Mouse (Mus musculus) heart, embryonic 13.5 days (tissue): ENCODE measurements around the gene Dnase1. TPM values are rescaled to one million over a fixed set of nuclear protein-coding genes. Genes with fewer than 3 reads are reported as not detected.

Experiments used
- ATAC-seq: fragments of 200-750 bp; cut with Nextera tagmentation; 2 replicates; pipeline ENCODE4 v1.8.0; 2017; ENCODE audit warnings: moderate TSS enrichment; ENCODE audit not compliant: insufficient number of reproducible peaks, low FRiP score, low TSS enrichment; ENCODE audit errors: extremely low read depth
- H3K27ac ChIP-seq: fragments of 300-500 bp; sonication (generic); replicated peaks from 2 replicates; pipeline ENCODE4 v1.5.1; 2015; ENCODE audit warnings: moderate library complexity, mild to moderate bottlenecking, inconsistent platforms
- H3K27me3 ChIP-seq: fragments of 300-500 bp; sonication (generic); replicated peaks from 2 replicates; pipeline ENCODE4 v1.6.1; 2015; ENCODE audit warnings: mild to moderate bottlenecking, inconsistent platforms
- H3K36me3 ChIP-seq: fragments of 300-500 bp; sonication (generic); 2 replicates; pipeline ENCODE4 v1.6.1; 2015; ENCODE audit warnings: mild to moderate bottlenecking, inconsistent platforms
- H3K4me1 ChIP-seq: fragments of 300-500 bp; sonication (generic); 2 replicates; pipeline ENCODE4 v1.6.1; 2015; ENCODE audit warnings: inconsistent platforms
- H3K4me2 ChIP-seq: fragments of 300-500 bp; sonication (generic); 2 replicates; pipeline ENCODE4 v1.6.1; 2015; ENCODE audit warnings: inconsistent platforms, mild to moderate bottlenecking, moderate library complexity
- H3K4me3 ChIP-seq: fragments of 300-500 bp; sonication (generic); 2 replicates; pipeline ENCODE4 v1.5.1; 2015; ENCODE audit warnings: moderate library complexity, mild to moderate bottlenecking, inconsistent platforms
- H3K9ac ChIP-seq: fragments of 300-500 bp; sonication (generic); 2 replicates; pipeline ENCODE4 v1.6.1; 2015; ENCODE audit warnings: inconsistent platforms, mild to moderate bottlenecking, moderate library complexity
- H3K9me3 ChIP-seq: fragments of 300-500 bp; sonication (generic); 2 replicates; pipeline ENCODE4 v1.6.1; 2016; ENCODE audit warnings: inconsistent platforms
- WGBS: fragments of 180-500 bp; shearing (Covaris S2); methylation state at CpG from one replicate; pipeline ENCODE4 v1.1.7; 2015; ENCODE audit warnings: mixed read lengths; 5-methylcytosine and 5-hydroxymethylcytosine counted together
- polyA plus RNA-seq: library from polyadenylated mRNA; unstranded; fragments of >200 nt; fragmentation: Nextera tagmentation; extraction: Ambion mirVana; gene quantifications from 2 replicates; pipeline ENCODE4 v1.2.1, GENCODE M21; 2015

Dnase1 gene
- polyA plus RNA-seq, 1 experiment from 2014 or later = 3.5 TPM

- no peak for ATAC-seq
- Histone ChIP-seq H3K9me3 (no peaks in the 10 kb centered on the region), H3K9ac (no peak overlapping the region), H3K27ac (no peak overlapping the region), H3K4me1 (peaks cover 6% of the 10 kb centered on the region), H3K27me3 (no peaks in the 10 kb centered on the region), H3K36me3 (no peaks in the 10 kb centered on the region), H3K4me3 (no peak overlapping the region), H3K4me2 (no peak overlapping the region)
- WGBS = 73% methylated on average over 5 of the region's 5 CpGs
Measured at GRCm38 (mm10) chr16:4029371-4029841, 7.3 kb upstream of the Dnase1 start.

- Histone ChIP-seq H3K9ac (no peak overlapping the region), H3K4me1 (peaks cover 7% of the 10 kb centered on the region), H3K36me3 (no peaks in the 10 kb centered on the region), H3K27ac (no peak overlapping the region), H3K4me3 (no peak overlapping the region), H3K4me2 (no peak overlapping the region), H3K27me3 (no peaks in the 10 kb centered on the region), H3K9me3 (no peaks in the 10 kb centered on the region)
- no peak for ATAC-seq
- 87% methylated on average over 10 of the region's 10 CpGs for WGBS
Measured at GRCm38 (mm10) chr16:4030501-4030900, 6.2 kb upstream of the Dnase1 start.

- 61% methylated on average over 5 of the region's 6 CpGs for WGBS
- Histone ChIP-seq H3K9ac (no peak overlapping the region), H3K4me1 (peaks cover 7% of the 10 kb centered on the region), H3K27ac (no peak overlapping the region), H3K4me3 (no peak overlapping the region), H3K9me3 (no peaks in the 10 kb centered on the region), H3K36me3 (peaks cover 7% of the 10 kb centered on the region; the same call in 1 of the 2 replicates), H3K4me2 (no peak overlapping the region), H3K27me3 (no peaks in the 10 kb centered on the region)
- ATAC-seq = no peak
Measured at GRCm38 (mm10) chr16:4031441-4032274, 5.1 kb upstream of the Dnase1 start.

GRCm38 (mm10) chr16:4032341-4032748 is 4.4 kb upstream of the Dnase1 start:
- no peaks in the 10 kb centered on the region for H3K27me3 ChIP-seq
- H3K4me2 ChIP-seq = no peak overlapping the region
- H3K9me3 ChIP-seq = no peaks in the 10 kb centered on the region
- no peak overlapping the region for H3K4me3 ChIP-seq
- H3K4me1 ChIP-seq = peaks cover 7% of the 10 kb centered on the region
- peaks cover 14% of the 10 kb centered on the region for H3K36me3 ChIP-seq
- no peak for ATAC-seq
- H3K9ac ChIP-seq = no peak overlapping the region
- WGBS = 66% methylated on average over 6 of the region's 6 CpGs
- H3K27ac ChIP-seq = no peak overlapping the region

- H3K4me2 ChIP-seq = no peak overlapping the region
Measured at GRCm38 (mm10) chr16:4033971-4034370, 2.8 kb upstream of the Dnase1 start.

GRCm38 (mm10) chr16:4034476-4034875 is 2.3 kb upstream of the Dnase1 start:
- no peak for ATAC-seq
- Histone ChIP-seq H3K27ac (no peak overlapping the region), H3K4me2 (no peak overlapping the region), H3K4me1 (peaks cover 7% of the 10 kb centered on the region), H3K27me3 (no peaks in the 10 kb centered on the region), H3K4me3 (no peak overlapping the region), H3K9me3 (no peaks in the 10 kb centered on the region), H3K9ac (no peak overlapping the region; the same call in 1 of the 2 replicates), H3K36me3 (peaks cover 36% of the 10 kb centered on the region)
- 89% methylated on average over 3 of the region's 3 CpGs for WGBS

More at GRCm38 (mm10) chr16:4033971-4034370, 2.8 kb upstream of the Dnase1 start:
- H3K27ac ChIP-seq = no peak overlapping the region
- H3K9me3 ChIP-seq = no peaks in the 10 kb centered on the region
- H3K9ac ChIP-seq = no peak overlapping the region
- no peak for ATAC-seq
- H3K4me1 ChIP-seq = peaks cover 7% of the 10 kb centered on the region
- no peaks in the 10 kb centered on the region for H3K27me3 ChIP-seq
- peaks cover 31% of the 10 kb centered on the region for H3K36me3 ChIP-seq
- 38% methylated on average over 5 of the region's 5 CpGs for WGBS
- H3K4me3 ChIP-seq = no peak overlapping the region

- no peaks in the 10 kb centered on the region for H3K9me3 ChIP-seq
- no peak overlapping the region for H3K4me2 ChIP-seq
- H3K9ac ChIP-seq = no peak overlapping the region
- no peak overlapping the region for H3K4me3 ChIP-seq
- H3K27ac ChIP-seq = no peak overlapping the region
- ATAC-seq = no peak
- peaks cover 7% of the 10 kb centered on the region for H3K4me1 ChIP-seq
- H3K36me3 ChIP-seq = peaks cover 47% of the 10 kb centered on the region
- no peaks in the 10 kb centered on the region for H3K27me3 ChIP-seq
- 87% methylated on average over 2 of the region's 2 CpGs for WGBS
Measured at GRCm38 (mm10) chr16:4035575-4035974, 1.2 kb upstream of the Dnase1 start.

GRCm38 (mm10) chr16:4037690-4038089 is 948 bp downstream of the Dnase1 start:
- no peak overlapping the region for H3K9ac ChIP-seq
- no peaks in the 10 kb centered on the region for H3K27me3 ChIP-seq
- 90% methylated on average over 7 of the region's 7 CpGs for WGBS
- no peak for ATAC-seq
- H3K4me2 ChIP-seq = no peak overlapping the region
- no peak overlapping the region for H3K4me3 ChIP-seq
- no peaks in the 10 kb centered on the region for H3K9me3 ChIP-seq
- H3K27ac ChIP-seq = no peak overlapping the region
- peaks cover 66% of the 10 kb centered on the region for H3K36me3 ChIP-seq
- H3K4me1 ChIP-seq = peaks cover 7% of the 10 kb centered on the region

- Histone ChIP-seq H3K36me3 (peaks cover 91% of the 10 kb centered on the region), H3K27me3 (no peaks in the 10 kb centered on the region), H3K27ac (no peak overlapping the region), H3K4me1 (no peaks in the 10 kb centered on the region), H3K4me3 (no peak overlapping the region), H3K4me2 (no peak overlapping the region), H3K9me3 (no peaks in the 10 kb centered on the region), H3K9ac (no peak overlapping the region)
- no peak for ATAC-seq
- WGBS = 73% methylated on average over 5 of the region's 5 CpGs
Measured at GRCm38 (mm10) chr16:4040206-4040605, 3.5 kb downstream of the Dnase1 start.

- no peak for ATAC-seq
- H3K4me3 ChIP-seq = no peak overlapping the region
- H3K27ac ChIP-seq = no peak overlapping the region
- H3K4me2 ChIP-seq = no peak overlapping the region
- H3K36me3 ChIP-seq = peaks cover 97% of the 10 kb centered on the region
- H3K4me1 ChIP-seq = no peaks in the 10 kb centered on the region
- no peak overlapping the region for H3K9ac ChIP-seq
- H3K9me3 ChIP-seq = no peaks in the 10 kb centered on the region
- WGBS = 96% methylated on average over 4 of the region's 4 CpGs
- H3K27me3 ChIP-seq = no peaks in the 10 kb centered on the region
Measured at GRCm38 (mm10) chr16:4041646-4042045, 4.9 kb downstream of the Dnase1 start.

GRCm38 (mm10) chr16:4044093-4044492 is 7.4 kb downstream of the Dnase1 start:
- Histone ChIP-seq H3K9ac (no peak overlapping the region), H3K9me3 (no peaks in the 10 kb centered on the region), H3K4me2 (no peak overlapping the region), H3K27ac (no peak overlapping the region), H3K4me1 (no peaks in the 10 kb centered on the region), H3K4me3 (no peak overlapping the region), H3K36me3 (peaks cover 97% of the 10 kb centered on the region), H3K27me3 (no peaks in the 10 kb centered on the region)
- 92% methylated on average over 2 of the region's 2 CpGs for WGBS
- no peak for ATAC-seq

GRCm38 (mm10) chr16:4045524-4045923 is 8.8 kb downstream of the Dnase1 start:
- Histone ChIP-seq H3K4me1 (no peaks in the 10 kb centered on the region), H3K4me3 (no peak overlapping the region), H3K9ac (no peak overlapping the region), H3K27ac (no peak overlapping the region), H3K36me3 (peaks cover 97% of the 10 kb centered on the region), H3K27me3 (no peaks in the 10 kb centered on the region), H3K9me3 (no peaks in the 10 kb centered on the region), H3K4me2 (no peak overlapping the region)
- 72% methylated on average over 4 of the region's 4 CpGs for WGBS
- no peak for ATAC-seq
